Mouse (Mus musculus) cerebellum, adult 2 months (tissue): Measurements from ENCODE around the gene Ttc5.

ENCODE experiments used
- CTCF ChIP-seq: fragments of 200-500 bp; IDR thresholded peaks from 2 replicates; pipeline ENCODE4 v1.5.1; 2011; ENCODE audit warnings: low read depth, mild to moderate bottlenecking, control low read depth, low read length, moderate library complexity, borderline replicate concordance; ENCODE audit not compliant: insufficient read depth
- POLR2A ChIP-seq: fragments of 200-500 bp; IDR thresholded peaks from 2 replicates; pipeline ENCODE4 v1.6.1; 2011; ENCODE audit warnings: low read length, control low read depth, borderline replicate concordance; ENCODE audit not compliant: insufficient read depth

DNA sequence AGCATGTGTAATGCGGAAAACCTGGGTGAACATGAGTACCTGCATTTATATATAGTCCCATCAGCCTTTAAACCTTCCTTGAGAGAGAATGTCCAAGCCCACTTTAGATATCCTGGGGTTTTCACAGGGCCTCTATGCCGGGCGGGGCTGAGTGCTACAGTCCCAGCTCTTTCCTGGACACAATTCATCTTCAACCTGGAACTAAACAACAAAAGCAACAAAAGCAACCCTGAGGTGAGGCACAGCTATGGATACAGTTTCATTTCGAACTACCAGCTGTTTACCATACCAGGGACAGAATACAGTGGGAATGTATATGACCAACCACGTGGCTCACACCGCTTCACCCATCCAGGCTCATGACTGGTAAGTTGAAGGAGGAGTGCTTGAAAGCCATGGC lies 17.1 kb upstream of the Ttc5 start:
- no peak for TF ChIP-seq CTCF
- TF ChIP-seq POLR2A = no peak
